Mouse (Mus musculus) cerebellum, adult 11 months (tissue): ENCODE measurements around the gene Rad18.
"Not testable (repeated sequence)": the region's sequence is repeated elsewhere in the genome, so short reads cannot be mapped to it uniquely, and the experiment has no call there.

Source experiments
- DNase-seq: peaks from one replicate; pipeline ENCODE4 v3.0.0; 2022

Rad18 gene

GRCm38 (mm10) chr6:112696056-112696950 is at the start of gene Rad18:
Gene Rad18, minus strand, starts transcription at chr6:112696686.
- DNase-seq: peak; percentile 71

GRCm38 (mm10) chr6:112742297-112742696 is 45.8 kb upstream of the Rad18 start:
- no peak for DNase-seq

- DNase-seq: no peak
Observed at GRCm38 (mm10) chr6:112741766-112742165, 45.3 kb upstream of the Rad18 start.

GRCm38 (mm10) chr6:112739635-112740034 is 43.1 kb upstream of the Rad18 start:
- DNase-seq: no peak

- DNase-seq: no peak
Observed at GRCm38 (mm10) chr6:112738924-112739323, 42.4 kb upstream of the Rad18 start.

GRCm38 (mm10) chr6:112736471-112736870 is 40.0 kb upstream of the Rad18 start:
- no peak for DNase-seq

GRCm38 (mm10) chr6:112735054-112735453 is 38.6 kb upstream of the Rad18 start:
- DNase-seq: no peak

GRCm38 (mm10) chr6:112733942-112734341 is 37.5 kb upstream of the Rad18 start:
- DNase-seq: no peak

GRCm38 (mm10) chr6:112732434-112732833 is 35.9 kb upstream of the Rad18 start:
- no peak for DNase-seq

- DNase-seq: no peak
Observed at GRCm38 (mm10) chr6:112731386-112731785, 34.9 kb upstream of the Rad18 start.

GRCm38 (mm10) chr6:112728760-112729422 is 32.4 kb upstream of the Rad18 start:
- DNase-seq: no peak

- DNase-seq: no peak
Observed at GRCm38 (mm10) chr6:112725468-112725867, 29.0 kb upstream of the Rad18 start.

GRCm38 (mm10) chr6:112720409-112721080 is 24.1 kb upstream of the Rad18 start:
- no peak for DNase-seq

GRCm38 (mm10) chr6:112719983-112720382 is 23.5 kb upstream of the Rad18 start:
- DNase-seq: no peak

GRCm38 (mm10) chr6:112717168-112717567 is 20.7 kb upstream of the Rad18 start:
- peak; percentile 40 for DNase-seq

GRCm38 (mm10) chr6:112713951-112714350 is 17.5 kb upstream of the Rad18 start:
- no peak for DNase-seq

- DNase-seq: not testable (repeated sequence)
Observed at GRCm38 (mm10) chr6:112702296-112702695, 5.8 kb upstream of the Rad18 start.

GRCm38 (mm10) chr6:112700392-112700791 is 3.9 kb upstream of the Rad18 start:
- DNase-seq: peak; percentile 61

- no peak for DNase-seq
Observed at GRCm38 (mm10) chr6:112699115-112699514, 2.6 kb upstream of the Rad18 start.

GRCm38 (mm10) chr6:112694492-112694891 is 2.0 kb downstream of the Rad18 start:
- no peak for DNase-seq

- no peak for DNase-seq
Observed at GRCm38 (mm10) chr6:112691523-112691922, 5.0 kb downstream of the Rad18 start.

- no peak for DNase-seq
Observed at GRCm38 (mm10) chr6:112688033-112688432, 8.5 kb downstream of the Rad18 start.

GRCm38 (mm10) chr6:112686485-112686884 is 10.0 kb downstream of the Rad18 start:
- DNase-seq: no peak

- DNase-seq: no peak
Observed at GRCm38 (mm10) chr6:112684065-112684464, 12.4 kb downstream of the Rad18 start.
